Mouse (Mus musculus) liver, adult 2 months (tissue): ENCODE measurements around the gene Sim1.

Experiments
- CTCF ChIP-seq: fragments of 200-500 bp; IDR thresholded peaks from 2 replicates; pipeline ENCODE4 v1.5.1; 2011; ENCODE audit warnings: low read depth, low read length, control low read depth
- POLR2A ChIP-seq: fragments of 200-500 bp; IDR thresholded peaks from 2 replicates; pipeline ENCODE4 v1.6.1; 2011; ENCODE audit warnings: low read length, control low read depth; ENCODE audit not compliant: insufficient read depth; ENCODE audit errors: extremely low read depth

- TF ChIP-seq CTCF, result no peak
- no peak for TF ChIP-seq POLR2A
These were observed 12.2 kb upstream of the Sim1 start for GRCm38 (mm10) chr10:50882366-50882765.
